Mouse (Mus musculus): ENCODE measurements around the gene Srm. TPM values are rescaled to one million over a fixed set of nuclear protein-coding genes. Genes with fewer than 3 reads are reported as not detected.

Srm gene
- 167 and 170 TPM in 2 replicates for polyA plus RNA-seq (2016; fragmentation: Nextera tagmentation; extraction: Ambion mirVana)

DNA sequence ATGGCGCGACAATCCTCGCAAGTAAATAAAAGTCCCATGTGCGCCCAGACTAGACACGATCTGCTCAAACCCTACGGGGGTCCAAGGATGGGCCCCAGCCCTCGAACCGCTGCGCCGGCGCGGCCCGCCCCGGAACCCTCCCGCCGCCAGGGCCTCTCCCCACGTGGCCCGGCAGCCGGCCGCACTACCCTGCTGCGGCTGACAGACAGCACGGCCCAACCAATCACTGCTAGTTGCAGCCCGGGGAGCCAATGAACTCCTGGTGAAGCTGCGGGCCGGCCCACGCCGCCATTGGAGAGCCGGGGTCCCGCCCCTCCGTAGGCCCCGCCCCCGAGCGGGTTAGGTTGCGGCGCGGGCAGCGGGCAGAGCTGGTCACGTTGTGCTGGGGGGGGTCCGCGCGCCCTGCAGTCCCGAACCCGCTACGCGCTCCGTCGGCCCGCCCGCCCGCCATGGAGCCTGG is at the start of gene Srm:
TSS of gene Srm (plus strand) at position 333 of the 460 bp plus-strand sequence.
- H3K36me3 ChIP-seq: peaks cover 30% of the 10 kb centered on the region
- H3K27me3 ChIP-seq (replicated peaks): no peaks in the 10 kb centered on the region
- H3K4me3 ChIP-seq: peak within 1 kb of the TSS; percentile 94
- peak; percentile 99 for ATAC-seq (ENCODE audit: low FRiP score, low read depth)
- WGBS: under 1% methylated on average over 50 of the region's 50 CpGs
- peak within 1 kb of the TSS; percentile 98 for H3K4me2 ChIP-seq (replicated peaks)
- no peaks in the 10 kb centered on the region for H3K9me3 ChIP-seq
- H3K4me1 ChIP-seq: peaks cover 20% of the 10 kb centered on the region
- H3K27ac ChIP-seq: no peak within 1 kb of the TSS
- H3K9ac ChIP-seq: peak within 1 kb of the TSS; percentile 82

DNA sequence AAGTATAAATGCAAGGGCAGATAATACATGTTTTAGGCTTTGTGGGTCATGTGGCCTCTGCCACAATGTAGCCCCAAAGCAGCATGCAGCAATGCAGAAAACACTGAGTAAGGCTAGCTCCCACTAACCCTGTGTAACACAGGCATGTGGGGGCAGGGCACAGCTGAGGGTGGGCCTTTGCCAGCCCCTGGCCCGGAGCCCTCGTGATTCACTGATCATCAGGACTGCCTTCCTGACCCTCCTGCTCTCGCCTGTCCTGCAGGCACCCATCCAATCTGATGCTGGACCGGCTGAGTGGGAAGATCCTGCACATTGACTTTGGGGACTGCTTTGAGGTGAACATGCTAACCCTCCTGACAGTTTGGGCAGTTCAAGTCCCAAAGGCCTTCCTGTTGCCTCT is 42.2 kb upstream of the Srm start:
- 85% methylated on average over 4 of the region's 4 CpGs for WGBS
- peaks cover 94% of the 10 kb centered on the region for H3K36me3 ChIP-seq
- H3K4me3 ChIP-seq: no peak overlapping the region

DNA sequence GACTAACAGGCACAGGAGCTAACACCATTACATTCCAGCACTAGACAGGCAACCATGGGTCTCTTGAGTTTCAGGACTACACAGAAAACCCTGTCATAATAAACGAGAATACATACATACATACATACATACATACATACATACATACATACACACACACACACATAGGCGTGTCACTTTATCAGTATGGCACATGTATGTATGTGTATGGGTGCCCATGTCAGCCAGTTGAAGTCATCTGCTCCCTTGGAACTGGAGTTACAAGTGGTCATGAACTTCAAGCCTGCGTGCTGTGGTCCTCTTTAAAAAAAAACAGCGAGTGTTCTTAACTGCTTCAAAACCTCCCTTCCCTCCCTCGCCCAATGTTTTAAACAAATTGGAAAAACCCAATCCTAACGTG is 33.5 kb upstream of the Srm start:
- Histone ChIP-seq H3K4me1 (peaks cover 3% of the 10 kb centered on the region; the same call in 1 of the 2 replicates), H3K27me3 (replicated peaks) (no peaks in the 10 kb centered on the region), H3K4me2 (replicated peaks) (peak overlapping the region; percentile 68), H3K36me3 (peaks cover 69% of the 10 kb centered on the region), H3K27ac (no peak overlapping the region), H3K9me3 (no peaks in the 10 kb centered on the region), H3K4me3 (peak overlapping the region; percentile 76), H3K9ac (peak overlapping the region; percentile 91)
- WGBS: 34% methylated on average over 6 of the region's 6 CpGs
- peak; percentile 39; the same call in 1 of the 2 replicates for ATAC-seq (ENCODE audit: low FRiP score, low read depth)

More for the DNA sequence above, 42.2 kb upstream of the Srm start:
- Histone ChIP-seq H3K27ac (no peak overlapping the region), H3K27me3 (replicated peaks) (no peaks in the 10 kb centered on the region), H3K4me2 (replicated peaks) (no peak overlapping the region), H3K9me3 (no peaks in the 10 kb centered on the region), H3K9ac (no peak overlapping the region), H3K4me1 (no peaks in the 10 kb centered on the region)
- ATAC-seq (ENCODE audit: low FRiP score, low read depth): no peak

DNA sequence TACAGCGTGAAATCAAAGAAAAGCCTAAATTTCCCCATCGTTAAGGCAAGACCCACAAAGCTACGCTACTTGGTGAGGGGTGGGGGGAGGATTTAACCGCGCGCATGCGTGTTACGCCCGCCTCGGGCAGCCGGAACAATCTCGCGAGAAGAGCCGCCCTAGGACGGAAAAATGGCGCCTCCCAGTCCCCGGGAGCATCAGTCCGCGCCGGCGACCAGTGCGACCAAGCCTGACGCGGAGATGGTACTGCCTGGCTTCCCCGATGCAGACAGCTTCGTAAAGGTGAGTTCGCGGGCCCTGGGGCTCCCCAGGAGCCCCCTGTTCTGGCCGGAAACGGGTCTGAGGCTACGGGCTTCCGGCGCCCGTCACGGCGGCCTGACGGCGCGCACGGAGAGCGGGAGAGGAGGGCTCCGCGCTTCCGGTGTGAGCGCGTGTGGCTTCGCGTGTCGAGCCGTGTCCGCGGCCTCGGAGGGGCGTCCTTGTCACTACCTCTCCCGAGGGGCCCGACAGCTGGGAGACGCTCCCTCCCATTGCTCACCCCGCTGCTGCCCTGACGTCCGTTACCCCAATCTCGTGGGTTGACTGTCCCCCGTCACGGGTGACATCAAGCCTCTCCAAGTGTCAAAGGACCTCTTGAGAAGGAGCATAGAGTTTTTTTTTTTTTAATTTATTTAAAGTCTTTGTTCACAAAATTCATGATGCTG is 32.9 kb upstream of the Srm start, which contains the start of gene Exosc10:
TSS of gene Exosc10 (plus strand) at position 133 of the 704 bp plus-strand sequence.
- H3K4me1 ChIP-seq: peaks cover 3% of the 10 kb centered on the region; the same call in 1 of the 2 replicates
- peak within 1 kb of the TSS; percentile 68 for H3K4me2 ChIP-seq (replicated peaks)
- WGBS: under 1% methylated on average over 63 of the region's 63 CpGs
- H3K4me3 ChIP-seq: peak within 1 kb of the TSS; percentile 76
- no peaks in the 10 kb centered on the region for H3K9me3 ChIP-seq
- H3K27me3 ChIP-seq (replicated peaks): no peaks in the 10 kb centered on the region
- H3K27ac ChIP-seq: peak within 1 kb of the TSS; percentile 83
- ATAC-seq (ENCODE audit: low FRiP score, low read depth): peak; percentile 92
- H3K9ac ChIP-seq: peak within 1 kb of the TSS; percentile 91
- H3K36me3 ChIP-seq: peaks cover 69% of the 10 kb centered on the region

DNA sequence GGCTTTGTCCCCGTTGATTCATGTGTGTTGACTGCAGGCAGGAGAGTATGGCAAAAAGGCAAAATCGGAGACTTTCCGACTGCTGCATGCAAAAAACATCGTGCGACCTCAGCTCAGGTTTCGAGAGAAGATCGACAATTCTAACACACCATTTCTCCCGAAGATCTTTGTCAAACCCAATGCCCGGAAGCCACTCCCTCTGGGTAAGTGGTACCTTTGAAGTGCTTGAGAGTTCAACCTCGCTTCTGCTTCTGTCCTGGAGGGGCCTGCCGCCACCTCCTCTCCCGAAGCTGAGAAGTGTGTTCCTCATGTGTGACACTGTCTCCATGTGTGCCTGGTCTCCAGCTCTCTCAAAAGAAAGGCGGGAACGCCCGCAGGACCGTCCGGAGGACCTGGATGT is 28.6 kb upstream of the Srm start:
- Histone ChIP-seq H3K9ac (no peak overlapping the region), H3K9me3 (no peaks in the 10 kb centered on the region), H3K4me2 (replicated peaks) (no peak overlapping the region), H3K27ac (no peak overlapping the region), H3K27me3 (replicated peaks) (no peaks in the 10 kb centered on the region), H3K36me3 (peaks cover 77% of the 10 kb centered on the region), H3K4me3 (no peak overlapping the region), H3K4me1 (peaks cover 3% of the 10 kb centered on the region; the same call in 1 of the 2 replicates)
- no peak for ATAC-seq (ENCODE audit: low FRiP score, low read depth)
- 96% methylated on average over 17 of the region's 17 CpGs for WGBS

DNA sequence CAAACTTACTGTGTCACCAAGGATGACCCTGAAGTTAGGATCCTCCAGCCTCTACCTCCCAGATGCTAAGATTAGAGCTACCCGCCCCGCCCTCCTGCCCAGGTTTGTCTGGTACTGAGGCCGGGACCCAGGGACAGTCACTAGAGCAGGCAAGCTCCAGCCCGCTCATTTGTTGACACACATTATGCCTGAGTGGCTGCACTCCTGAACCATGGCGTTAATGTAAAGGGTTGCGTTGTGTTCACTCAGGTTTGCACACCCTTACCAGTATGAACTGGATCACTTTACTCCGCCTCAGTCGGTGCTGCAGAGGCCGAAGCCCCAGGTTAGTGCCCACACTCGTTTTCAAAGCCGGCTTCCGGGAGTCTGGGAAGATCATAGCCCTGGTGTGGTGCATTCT is 27.7 kb upstream of the Srm start:
- no peak for ATAC-seq (ENCODE audit: low FRiP score, low read depth)
- H3K4me3 ChIP-seq: no peak overlapping the region
- H3K4me2 ChIP-seq (replicated peaks): no peak overlapping the region
- no peaks in the 10 kb centered on the region for H3K9me3 ChIP-seq
- H3K27me3 ChIP-seq (replicated peaks): no peaks in the 10 kb centered on the region
- peaks cover 3% of the 10 kb centered on the region; the same call in 1 of the 2 replicates for H3K4me1 ChIP-seq
- H3K9ac ChIP-seq: no peak overlapping the region
- H3K36me3 ChIP-seq: peaks cover 86% of the 10 kb centered on the region
- H3K27ac ChIP-seq: no peak overlapping the region
- 95% methylated on average over 12 of the region's 12 CpGs for WGBS

DNA sequence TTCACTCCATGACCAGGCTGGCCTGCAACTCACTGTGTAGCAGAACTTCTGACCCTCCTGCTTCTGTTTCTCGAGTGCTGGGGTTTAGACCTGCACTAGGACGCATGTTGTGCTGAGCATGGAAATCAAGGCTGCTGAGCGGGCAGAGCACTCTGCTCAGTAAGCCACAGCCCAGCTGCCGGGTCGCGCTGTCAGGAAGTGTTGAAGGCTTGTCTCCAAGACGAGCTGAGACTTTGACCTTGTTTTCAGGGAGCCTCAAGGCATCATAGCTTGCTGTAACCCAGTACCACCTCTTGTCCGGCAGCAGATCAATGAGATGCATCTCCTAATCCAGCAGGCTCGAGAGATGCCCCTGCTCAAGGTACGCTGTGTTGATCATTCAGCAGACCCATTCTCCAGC is 21.2 kb upstream of the Srm start:
- no peak for ATAC-seq (ENCODE audit: low FRiP score, low read depth)
- H3K27ac ChIP-seq: no peak overlapping the region
- H3K27me3 ChIP-seq (replicated peaks): no peaks in the 10 kb centered on the region
- no peak overlapping the region for H3K4me3 ChIP-seq
- no peaks in the 10 kb centered on the region for H3K9me3 ChIP-seq
- no peak overlapping the region for H3K9ac ChIP-seq
- H3K4me1 ChIP-seq: no peaks in the 10 kb centered on the region
- 91% methylated on average over 10 of the region's 10 CpGs for WGBS
- H3K4me2 ChIP-seq (replicated peaks): no peak overlapping the region
- H3K36me3 ChIP-seq: peaks cover 97% of the 10 kb centered on the region

DNA sequence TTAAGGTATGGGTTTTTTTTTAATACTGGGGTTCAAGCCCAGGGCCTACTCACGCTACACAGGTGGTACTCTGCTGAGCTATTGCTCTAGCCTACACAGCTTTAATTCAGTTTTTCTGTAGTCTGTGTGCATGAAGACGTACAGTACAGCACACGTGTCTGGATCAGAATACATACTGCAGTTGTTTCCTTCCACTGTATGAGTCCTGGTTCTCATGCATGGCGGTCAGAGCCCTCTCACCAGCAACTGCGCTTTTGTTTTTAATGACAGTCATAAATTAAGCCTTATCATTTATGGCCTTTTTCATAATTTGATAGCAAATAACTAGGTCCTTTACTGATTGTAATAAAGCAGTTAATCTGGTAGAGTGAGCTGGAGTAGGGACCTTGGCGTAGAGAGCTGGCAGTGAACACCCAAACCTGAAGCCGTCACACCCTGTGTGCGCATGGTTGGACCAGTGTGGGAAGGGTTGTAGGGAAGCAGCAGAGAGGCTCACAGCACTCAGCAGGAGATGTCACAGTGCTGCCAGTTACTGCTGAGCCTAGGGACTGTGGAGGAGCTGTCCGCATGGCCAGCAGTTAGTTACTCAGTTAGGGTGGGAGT is 20.5 kb upstream of the Srm start:
- H3K9ac ChIP-seq: no peak overlapping the region
- H3K27ac ChIP-seq: no peak overlapping the region
- no peaks in the 10 kb centered on the region for H3K9me3 ChIP-seq
- WGBS: 96% methylated on average over 9 of the region's 9 CpGs
- H3K36me3 ChIP-seq: peaks cover 97% of the 10 kb centered on the region
- ATAC-seq (ENCODE audit: low FRiP score, low read depth): no peak
- H3K4me3 ChIP-seq: no peak overlapping the region
- H3K4me1 ChIP-seq: no peaks in the 10 kb centered on the region
- H3K27me3 ChIP-seq (replicated peaks): no peaks in the 10 kb centered on the region
- H3K4me2 ChIP-seq (replicated peaks): no peak overlapping the region

DNA sequence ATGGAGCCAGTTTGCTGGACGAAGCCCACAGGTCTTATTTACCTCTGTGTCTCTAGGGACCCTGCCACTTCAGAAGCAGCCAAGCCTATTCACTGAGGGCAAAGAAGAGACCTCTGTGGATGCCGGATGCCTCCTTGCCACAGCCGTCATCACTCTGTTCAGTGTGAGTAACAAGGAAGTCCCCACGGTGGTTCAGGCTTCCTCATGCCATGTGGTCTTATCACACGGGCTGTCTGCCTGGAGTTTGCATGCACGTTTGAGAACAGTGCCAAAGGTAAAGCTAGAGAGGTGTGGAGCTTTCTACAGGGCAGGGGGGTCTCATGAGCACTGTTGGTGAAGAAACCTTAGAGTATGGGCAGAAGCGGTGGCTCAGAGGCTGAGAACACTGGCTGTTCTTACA is 18.1 kb upstream of the Srm start:
- H3K4me3 ChIP-seq: no peak overlapping the region
- 95% methylated on average over 7 of the region's 7 CpGs for WGBS
- peaks cover 97% of the 10 kb centered on the region for H3K36me3 ChIP-seq
- no peak for ATAC-seq (ENCODE audit: low FRiP score, low read depth)
- no peak overlapping the region for H3K9ac ChIP-seq
- H3K9me3 ChIP-seq: no peaks in the 10 kb centered on the region
- no peaks in the 10 kb centered on the region for H3K4me1 ChIP-seq
- no peak overlapping the region for H3K27ac ChIP-seq
- H3K4me2 ChIP-seq (replicated peaks): no peak overlapping the region
- H3K27me3 ChIP-seq (replicated peaks): no peaks in the 10 kb centered on the region

DNA sequence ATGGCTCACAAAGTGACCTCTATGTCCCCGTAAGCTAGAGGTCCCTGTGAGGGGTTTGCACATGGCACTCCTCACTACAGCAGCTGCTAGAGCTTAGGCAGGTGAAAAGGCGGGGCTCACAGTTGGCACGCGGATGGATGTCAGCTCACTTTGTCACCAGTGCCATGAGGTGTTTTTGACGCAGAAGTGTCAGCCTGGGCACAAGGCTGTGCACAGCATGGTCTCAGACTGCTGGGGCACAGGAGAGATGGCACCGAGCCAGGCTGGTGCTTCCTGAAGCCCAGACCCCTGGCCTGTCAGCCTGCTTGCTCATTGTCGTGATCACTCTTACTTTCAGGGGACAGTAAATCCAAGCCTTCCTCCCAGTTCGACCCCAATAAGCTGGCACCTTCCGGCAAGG is 10.5 kb upstream of the Srm start:
- Histone ChIP-seq H3K36me3 (peaks cover 78% of the 10 kb centered on the region), H3K4me3 (no peak overlapping the region), H3K4me2 (replicated peaks) (no peak overlapping the region), H3K9ac (no peak overlapping the region), H3K27me3 (replicated peaks) (no peaks in the 10 kb centered on the region), H3K4me1 (no peaks in the 10 kb centered on the region), H3K9me3 (no peaks in the 10 kb centered on the region), H3K27ac (no peak overlapping the region)
- no peak for ATAC-seq (ENCODE audit: low FRiP score, low read depth)
- 92% methylated on average over 9 of the region's 9 CpGs for WGBS

DNA sequence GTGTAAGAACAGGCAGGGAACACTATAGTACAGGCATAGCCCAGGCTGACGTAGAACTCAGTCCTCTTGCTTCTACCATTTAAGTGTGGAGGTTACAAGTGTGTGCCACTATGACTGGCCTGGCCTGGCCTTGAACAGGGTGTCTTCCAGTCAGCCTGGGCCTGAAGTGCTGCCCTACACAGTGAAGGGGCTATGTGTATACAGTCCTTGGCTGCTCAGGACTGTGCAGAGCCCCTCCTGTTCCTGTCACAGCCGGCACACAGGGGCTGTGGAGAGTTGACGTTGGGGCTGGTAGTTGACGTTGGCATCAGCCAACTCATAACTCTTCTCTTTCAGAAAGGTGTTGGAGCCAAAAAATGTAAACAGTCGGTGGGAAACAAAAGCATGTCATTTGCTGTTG is 9.9 kb upstream of the Srm start:
- H3K27ac ChIP-seq: no peak overlapping the region
- no peaks in the 10 kb centered on the region for H3K27me3 ChIP-seq (replicated peaks)
- peaks cover 72% of the 10 kb centered on the region for H3K36me3 ChIP-seq
- no peak overlapping the region for H3K4me3 ChIP-seq
- WGBS: 93% methylated on average over 5 of the region's 5 CpGs
- H3K4me2 ChIP-seq (replicated peaks): no peak overlapping the region
- no peak overlapping the region for H3K9ac ChIP-seq
- H3K9me3 ChIP-seq: no peaks in the 10 kb centered on the region
- no peaks in the 10 kb centered on the region for H3K4me1 ChIP-seq
- no peak for ATAC-seq (ENCODE audit: low FRiP score, low read depth)

DNA sequence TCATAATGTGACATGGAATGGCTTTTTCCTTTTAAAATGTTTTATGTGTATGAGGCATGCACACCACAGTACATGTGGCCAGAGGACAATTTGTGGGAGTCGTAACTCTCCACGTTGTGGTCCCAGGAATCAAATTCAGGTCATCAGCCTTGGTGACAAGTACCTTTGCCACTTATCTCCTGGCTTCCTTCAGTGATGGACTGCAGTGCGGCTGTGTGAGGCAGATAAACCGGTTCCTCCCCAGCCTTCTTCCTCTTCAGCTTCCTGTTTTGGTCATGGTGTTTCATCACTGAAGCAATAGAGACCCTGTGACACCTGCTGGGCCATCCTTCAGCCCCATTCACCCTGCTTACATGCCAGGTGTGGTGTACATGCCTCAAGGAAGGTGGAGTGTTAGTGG is 8.0 kb upstream of the Srm start:
- WGBS: 85% methylated on average over 4 of the region's 4 CpGs
- Histone ChIP-seq H3K4me2 (replicated peaks) (no peak overlapping the region), H3K9me3 (no peaks in the 10 kb centered on the region), H3K27me3 (replicated peaks) (no peaks in the 10 kb centered on the region), H3K36me3 (peaks cover 54% of the 10 kb centered on the region), H3K27ac (no peak overlapping the region), H3K9ac (no peak overlapping the region), H3K4me1 (no peaks in the 10 kb centered on the region), H3K4me3 (no peak overlapping the region)
- no peak for ATAC-seq (ENCODE audit: low FRiP score, low read depth)
